Mouse (Mus musculus): ENCODE data around the gene Baiap2.

- TF ChIP-seq CTCF (IDR thresholded peaks at IDR 0.05; ENCODE audit: control insufficient read depth, insufficient read depth, insufficient read length) (peak; percentile 22), MYOG (IDR thresholded peaks at IDR 0.05; ENCODE audit: control insufficient read depth, extremely low read depth, insufficient read length) (no peak), CEBPB (IDR thresholded peaks at IDR 0.05; ENCODE audit: low read depth) (no peak)
These were observed 7.1 kb upstream of the Baiap2 start for GRCm38 (mm10) chr11:119935457-119935856.
